Mouse (Mus musculus) liver, adult 2 months (tissue): Measurements from ENCODE around the gene Nol3. TPM values are rescaled to one million over a fixed set of nuclear protein-coding genes. Genes with fewer than 3 reads are reported as not detected.

ENCODE experiments used
- DNase-seq: peaks from one replicate; pipeline ENCODE4 v3.0.0-alpha.2; 2011; ENCODE audit warnings: low read depth, low spot score; ENCODE audit errors: extremely low read depth
- H3K27ac ChIP-seq: fragments of 200-500 bp; replicated peaks from 2 replicates; pipeline ENCODE4 v1.5.1; 2012; ENCODE audit warnings: low read depth, mild to moderate bottlenecking, control low read depth, inconsistent platforms, low read length; ENCODE audit not compliant: insufficient read depth
- H3K27me3 ChIP-seq: fragments of 200-500 bp; 2 replicates; pipeline ENCODE4 v1.6.1; 2012; ENCODE audit warnings: mild to moderate bottlenecking, moderate library complexity, low read length, inconsistent platforms; ENCODE audit not compliant: control insufficient read depth, insufficient read depth
- H3K36me3 ChIP-seq: fragments of 200-500 bp; 2 replicates; pipeline ENCODE4 v1.6.1; 2012; ENCODE audit warnings: low read length, inconsistent platforms; ENCODE audit not compliant: control insufficient read depth, insufficient read depth
- H3K4me1 ChIP-seq: fragments of 200-500 bp; 2 replicates; pipeline ENCODE4 v1.6.1; 2011; ENCODE audit warnings: low read length; ENCODE audit not compliant: control insufficient read depth, insufficient read depth
- H3K4me3 ChIP-seq: fragments of 200-500 bp; 2 replicates; pipeline ENCODE4 v1.5.1; 2011; ENCODE audit warnings: low read depth, mild to moderate bottlenecking, control low read depth, low read length, moderate library complexity; ENCODE audit not compliant: insufficient read depth
- H3K79me2 ChIP-seq: fragments of 200-500 bp; 2 replicates; pipeline ENCODE4 v1.6.1; 2012; ENCODE audit warnings: inconsistent platforms, mild to moderate bottlenecking, low read length, moderate library complexity; ENCODE audit not compliant: control insufficient read depth, insufficient read depth
- H3K9ac ChIP-seq: fragments of 200-500 bp; 2 replicates; pipeline ENCODE4 v1.6.1; 2012; ENCODE audit warnings: low read depth, mild to moderate bottlenecking, control low read depth, inconsistent platforms, low read length
- CTCF ChIP-seq: fragments of 200-500 bp; IDR thresholded peaks from 2 replicates; pipeline ENCODE4 v1.5.1; 2011; ENCODE audit warnings: low read depth, low read length, control low read depth
- POLR2A ChIP-seq: fragments of 200-500 bp; IDR thresholded peaks from 2 replicates; pipeline ENCODE4 v1.6.1; 2011; ENCODE audit warnings: low read length, control low read depth; ENCODE audit not compliant: insufficient read depth; ENCODE audit errors: extremely low read depth
- WGBS: fragments of 180-500 bp; shearing (Covaris S2); methylation state at CpG from one replicate; pipeline ENCODE4 v1.1.7; 2018; 5-methylcytosine and 5-hydroxymethylcytosine counted together
- polyA plus RNA-seq: library from polyadenylated mRNA; depleted of rRNA; stranded (reverse); fragments of >200 nt; gene quantifications from 2 replicates; pipeline ENCODE4 v1.2.3, GENCODE M21; 2012
- total RNA-seq: library from RNA; depleted of rRNA; stranded (reverse); fragments of >200 nt; gene quantifications from 2 replicates; pipeline ENCODE4 v1.2.3, GENCODE M21; 2014

Nol3 gene
- total and polyA plus RNA-seq, 2 experiments: 0.37 to 0.43 TPM

DNA sequence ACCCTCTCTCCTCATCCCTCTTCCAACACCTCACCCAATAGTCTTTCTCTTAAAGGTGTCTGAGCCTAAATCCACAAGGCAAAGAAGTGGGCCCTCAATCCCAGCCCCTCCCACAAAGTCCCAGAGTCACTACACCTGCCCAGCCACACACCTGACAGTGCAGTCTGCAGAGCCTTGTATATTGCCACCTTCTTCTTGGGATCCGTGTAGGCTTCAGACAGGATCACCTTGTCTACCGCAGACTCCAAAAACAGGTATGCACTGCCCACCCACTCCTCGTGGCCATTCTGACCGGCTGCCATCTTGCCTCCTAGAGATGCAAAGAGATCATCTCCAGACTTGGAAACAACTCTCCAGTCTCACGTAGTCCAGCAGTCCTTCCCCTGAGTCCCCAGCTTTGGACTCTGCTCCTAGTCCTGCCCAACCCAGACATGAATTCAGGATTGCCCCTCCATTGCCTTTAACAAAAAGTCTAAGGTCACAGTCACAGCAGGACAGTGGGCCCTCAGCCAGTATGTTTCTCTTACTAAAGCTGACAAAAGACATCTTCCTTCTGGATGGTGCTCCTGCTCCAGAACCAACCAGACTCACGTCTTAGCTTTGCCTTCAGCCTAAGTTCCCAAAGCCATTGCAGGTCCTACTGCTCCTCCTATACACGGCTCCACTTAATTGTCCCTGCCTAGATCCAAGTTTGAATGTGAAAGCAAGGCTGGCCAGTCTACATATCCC, 15.4 kb upstream of the Nol3 start:
- 90% methylated on average over 7 of the region's 7 CpGs for WGBS
- H3K4me1 ChIP-seq: peaks cover 9% of the 10 kb centered on the region; the same call in 1 of the 2 replicates
- DNase-seq: no peak
- H3K27me3 ChIP-seq: no peaks in the 10 kb centered on the region
- H3K4me3 ChIP-seq: no peak overlapping the region
- peaks cover 7% of the 10 kb centered on the region; the same call in 1 of the 2 replicates for H3K79me2 ChIP-seq
- H3K27ac ChIP-seq: no peak overlapping the region
- H3K36me3 ChIP-seq: no peaks in the 10 kb centered on the region
- TF ChIP-seq POLR2A (no peak), CTCF (no peak)
- no peak overlapping the region for H3K9ac ChIP-seq

DNA sequence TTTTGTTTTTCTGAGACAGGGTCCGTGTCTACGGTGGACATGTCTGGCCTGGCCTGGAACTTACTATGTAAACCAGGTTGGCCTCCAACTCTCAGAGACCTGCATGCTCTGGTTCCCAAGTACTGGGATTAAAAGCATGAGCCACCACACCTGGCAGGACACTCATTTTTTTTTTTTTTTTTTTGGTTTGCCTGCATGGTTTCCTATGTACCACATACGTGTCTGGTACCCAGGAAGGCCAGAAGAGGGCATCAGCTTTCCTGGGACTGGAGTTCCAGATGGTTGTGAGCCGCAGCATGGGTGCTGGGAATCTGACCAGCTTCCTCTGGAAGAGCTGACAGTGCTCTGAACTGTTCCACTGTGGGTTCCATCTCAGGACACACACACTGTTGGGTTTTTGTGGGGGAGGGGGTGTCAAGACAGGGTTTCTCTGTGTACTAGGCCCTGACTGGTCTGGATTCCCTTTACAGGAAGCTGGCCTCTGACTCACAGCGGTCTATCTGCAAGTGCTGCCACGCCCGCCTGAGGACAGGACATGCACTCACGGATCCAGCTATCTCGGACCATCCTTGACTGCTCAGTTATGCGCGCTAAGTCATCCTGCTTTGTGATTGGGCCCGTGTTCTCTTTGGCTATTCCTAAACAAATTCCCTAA, 14.5 kb upstream of the Nol3 start:
- WGBS: 85% methylated on average over 12 of the region's 12 CpGs
- Histone ChIP-seq H3K79me2 (peaks cover 7% of the 10 kb centered on the region; the same call in 1 of the 2 replicates), H3K9ac (no peak overlapping the region), H3K36me3 (no peaks in the 10 kb centered on the region), H3K4me3 (no peak overlapping the region), H3K27ac (no peak overlapping the region), H3K4me1 (peaks cover 9% of the 10 kb centered on the region; the same call in 1 of the 2 replicates), H3K27me3 (no peaks in the 10 kb centered on the region)
- DNase-seq: no peak
- TF ChIP-seq CTCF (no peak), POLR2A (no peak)

DNA sequence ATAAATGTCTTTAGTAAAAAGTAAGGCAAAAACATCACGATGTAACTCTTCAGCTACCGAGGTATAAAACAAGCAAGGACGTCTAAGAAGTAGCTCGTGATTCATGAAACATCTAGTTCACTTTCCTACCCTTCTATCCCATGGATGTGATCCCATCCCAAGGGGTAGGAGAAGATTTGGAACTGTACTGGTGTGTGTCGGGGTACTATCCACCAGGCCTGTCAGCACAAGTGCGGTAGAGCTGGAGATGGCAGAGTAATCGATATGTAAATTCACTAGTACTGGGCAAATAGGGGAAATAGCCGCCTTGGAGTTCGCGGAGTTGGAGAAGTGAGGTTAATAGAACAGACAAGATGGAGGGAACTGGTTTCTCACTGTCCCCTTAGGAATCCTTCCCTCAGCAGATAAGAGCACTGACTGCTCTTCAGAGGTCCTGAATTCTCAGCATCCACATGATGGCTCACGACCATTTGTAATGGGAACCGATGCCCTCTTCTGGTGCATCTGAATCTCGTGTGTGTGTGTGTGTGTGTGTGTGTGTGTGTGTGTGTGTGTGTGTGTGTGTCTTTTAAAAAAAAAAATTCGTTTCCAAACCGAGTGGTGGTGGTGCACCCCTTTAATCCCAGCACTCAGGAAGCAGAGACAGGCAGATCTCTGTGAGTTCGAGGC, 12.6 kb upstream of the Nol3 start:
- 45% methylated on average over 16 of the region's 16 CpGs for WGBS
- Histone ChIP-seq H3K9ac (no peak overlapping the region), H3K79me2 (peaks cover 13% of the 10 kb centered on the region), H3K27ac (no peak overlapping the region), H3K36me3 (no peaks in the 10 kb centered on the region), H3K27me3 (no peaks in the 10 kb centered on the region), H3K4me3 (no peak overlapping the region), H3K4me1 (peaks cover 15% of the 10 kb centered on the region; the same call in 1 of the 2 replicates)
- no peak for DNase-seq
- TF ChIP-seq POLR2A (no peak), CTCF (no peak)

DNA sequence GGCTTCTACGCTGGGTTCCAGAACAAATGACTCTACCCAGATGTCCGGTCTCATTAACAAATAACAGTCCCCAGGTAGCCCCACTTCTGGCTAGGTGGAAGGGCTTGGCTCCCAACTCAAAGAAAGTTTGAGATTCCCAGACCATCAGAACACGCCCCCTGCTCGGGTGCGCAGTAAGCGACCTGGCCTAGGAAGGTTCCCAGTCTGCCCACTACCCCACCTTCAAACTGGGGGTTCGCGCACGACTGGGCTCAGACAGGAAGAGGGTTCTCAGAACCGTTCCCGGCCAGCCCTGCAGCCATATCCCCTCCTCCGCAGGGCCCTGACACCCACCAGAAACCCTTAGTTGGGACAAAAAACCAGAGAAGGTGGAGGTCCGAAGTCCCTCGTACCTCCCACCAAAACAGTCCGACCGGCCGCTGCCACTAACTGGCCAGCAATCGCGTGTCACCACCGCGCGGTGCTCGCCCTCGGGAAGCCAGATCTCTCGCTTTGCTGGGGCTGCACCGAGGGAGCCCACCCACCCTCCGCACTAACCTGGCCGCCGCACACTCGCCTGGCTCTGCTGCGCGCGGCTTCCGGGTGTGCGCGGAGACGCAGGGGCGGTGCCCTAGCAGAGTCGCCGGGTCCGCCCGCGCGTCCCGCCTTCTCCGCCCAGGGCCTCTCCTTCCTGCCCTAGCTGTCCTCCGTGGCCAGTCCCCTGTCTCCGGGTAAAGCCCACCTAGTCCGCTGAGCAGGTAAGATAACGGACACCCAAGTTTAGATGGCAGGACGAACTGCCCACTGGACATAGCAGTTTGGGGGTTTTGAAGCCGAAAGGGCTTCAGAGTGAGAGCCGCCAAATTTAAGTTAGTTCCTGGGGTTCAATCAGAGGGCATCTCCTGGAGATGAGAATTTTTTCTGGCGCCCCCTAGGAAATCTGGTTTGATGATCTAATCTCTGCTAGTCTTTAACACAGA, 11.6 kb upstream of the Nol3 start, which contains the start of the genes Tradd and Fbxl8:
Tradd (minus strand) TSS at position 586 of the 959 bp plus-strand sequence.
Fbxl8 (plus strand) TSS at position 625 of the 959 bp plus-strand sequence.
- H3K9ac ChIP-seq: peak within 1 kb of the TSS; percentile 92
- WGBS: 1% methylated on average over 54 of the region's 54 CpGs
- H3K79me2 ChIP-seq: peaks cover 14% of the 10 kb centered on the region
- no peak for TF ChIP-seq CTCF
- TF ChIP-seq POLR2A: peak; percentile 58; the same call in 1 of the 2 replicates
- no peaks in the 10 kb centered on the region for H3K36me3 ChIP-seq
- peak within 1 kb of the TSS; percentile 92 for H3K4me3 ChIP-seq
- peaks cover 16% of the 10 kb centered on the region; the same call in 1 of the 2 replicates for H3K4me1 ChIP-seq
- H3K27me3 ChIP-seq: no peaks in the 10 kb centered on the region
- H3K27ac ChIP-seq: peak within 1 kb of the TSS; percentile 73
- peak; percentile 65 for DNase-seq

DNA sequence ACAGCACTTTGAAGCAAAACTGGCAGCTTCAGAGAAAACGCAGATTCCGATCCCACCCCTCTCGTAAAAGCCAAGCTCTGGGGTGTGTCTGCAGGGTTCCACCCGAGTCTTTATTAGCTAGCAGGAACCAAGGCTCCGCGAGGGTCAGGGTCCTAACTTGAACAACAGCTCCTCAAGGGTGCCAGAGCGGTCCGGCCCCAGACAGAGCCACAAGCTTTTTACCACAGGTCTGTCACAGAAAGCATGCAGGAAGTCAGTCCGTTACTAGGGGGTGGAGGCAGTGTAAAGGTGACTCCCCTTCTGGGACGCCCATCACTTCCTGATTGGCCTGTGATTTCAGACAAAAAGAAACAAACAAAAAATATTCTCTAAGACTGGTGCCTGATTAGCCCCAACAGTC, 10.8 kb upstream of the Nol3 start:
- Histone ChIP-seq H3K79me2 (peaks cover 14% of the 10 kb centered on the region), H3K4me1 (peaks cover 16% of the 10 kb centered on the region), H3K4me3 (peak overlapping the region; percentile 92), H3K27ac (peak overlapping the region; percentile 73), H3K36me3 (no peaks in the 10 kb centered on the region), H3K9ac (peak overlapping the region; percentile 30), H3K27me3 (no peaks in the 10 kb centered on the region)
- whole genome bisulfite sequencing: 12% methylated on average over 10 of the region's 10 CpGs
- DNase-seq: peak; percentile 78
- no peak for TF ChIP-seq POLR2A
- TF ChIP-seq CTCF: no peak
